Mouse (Mus musculus) kidney, adult 2 months (tissue): ENCODE data around the gene Krtap6-5. TPM values are rescaled to one million over a fixed set of nuclear protein-coding genes. Genes with fewer than 3 reads are reported as not detected.
"Not testable (repeated sequence)": the region's sequence is repeated elsewhere in the genome, so short reads cannot be mapped to it uniquely, and the experiment has no call there.

ENCODE experiments used
- DNase-seq: peaks from one replicate; pipeline ENCODE4 v3.0.0; 2021
- H3K27ac ChIP-seq: fragments of 200-500 bp; 2 replicates; pipeline ENCODE4 v1.5.1; 2012; ENCODE audit warnings: low read depth, low read length, control low read depth, inconsistent platforms; ENCODE audit not compliant: insufficient read depth
- H3K27me3 ChIP-seq: fragments of 200-500 bp; replicated peaks from 2 replicates; pipeline ENCODE4 v1.6.1; 2012; ENCODE audit warnings: mild to moderate bottlenecking, moderate library complexity, low read length, inconsistent platforms; ENCODE audit not compliant: control insufficient read depth, insufficient read depth
- H3K36me3 ChIP-seq: fragments of 200-500 bp; 2 replicates; pipeline ENCODE4 v1.6.1; 2012; ENCODE audit warnings: mild to moderate bottlenecking, moderate library complexity, low read length, inconsistent platforms; ENCODE audit not compliant: control insufficient read depth, insufficient read depth
- H3K4me1 ChIP-seq: fragments of 200-500 bp; 2 replicates; pipeline ENCODE4 v1.6.1; 2011; ENCODE audit warnings: low read length; ENCODE audit not compliant: control insufficient read depth, insufficient read depth
- H3K4me3 ChIP-seq: fragments of 200-500 bp; 2 replicates; pipeline ENCODE4 v1.5.1; 2011; ENCODE audit warnings: mild to moderate bottlenecking, low read depth, low read length, control low read depth; ENCODE audit not compliant: insufficient read depth
- CTCF ChIP-seq: fragments of 200-500 bp; conservative IDR thresholded peaks from 2 replicates; pipeline ENCODE4 v1.5.1; 2011; ENCODE audit warnings: low read depth, mild to moderate bottlenecking, control low read depth, low read length, moderate library complexity, mixed read lengths; ENCODE audit not compliant: insufficient read depth, insufficient read length
- POLR2A ChIP-seq: fragments of 200-500 bp; IDR thresholded peaks from one replicate; pipeline ENCODE4 v1.6.1; 2011; ENCODE audit warnings: low read depth, low read length, control low read depth
- WGBS: fragments of 180-500 bp; shearing (Covaris S2); methylation state at CpG from one replicate; pipeline ENCODE4 v1.1.7; 2018; 5-methylcytosine and 5-hydroxymethylcytosine counted together
- polyA plus RNA-seq: library from polyadenylated mRNA; depleted of rRNA; stranded (reverse); fragments of >200 nt; gene quantifications from 2 replicates; pipeline ENCODE4 v1.2.3, GENCODE M21; 2012; rRNA removed

Krtap6-5 gene
- polyA plus RNA-seq: not detected in 2 replicates

DNA sequence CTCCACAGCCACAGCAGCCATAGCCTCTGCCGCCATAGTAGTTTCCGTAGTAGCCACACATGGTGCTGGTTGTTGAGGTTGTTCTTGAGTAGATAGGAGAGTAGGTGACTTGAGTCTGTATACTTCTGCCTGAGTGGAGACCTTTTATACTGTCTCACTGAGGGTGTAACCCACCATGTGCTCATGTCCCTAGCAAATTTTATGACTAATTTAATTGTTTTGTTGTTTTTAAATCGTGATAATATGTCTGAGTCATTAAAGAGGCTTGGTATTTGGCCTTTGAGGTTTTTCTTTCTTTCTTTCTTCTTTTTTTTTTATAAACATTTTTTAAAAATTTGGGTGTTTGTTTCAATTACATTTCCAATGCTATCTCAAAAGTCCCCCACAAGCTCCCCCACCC, at the start of gene Krtap6-5:
TSS of gene Krtap6-5 (minus strand) at position 101 of the 400 bp plus-strand sequence.
- Histone ChIP-seq H3K4me1 (no peaks in the 10 kb centered on the region), H3K27ac (no peak within 1 kb of the TSS), H3K27me3 (no peaks in the 10 kb centered on the region), H3K36me3 (no peaks in the 10 kb centered on the region), H3K4me3 (no peak within 1 kb of the TSS)
- 80% methylated on average over 3 of the region's 3 CpGs for WGBS
- no peak for TF ChIP-seq POLR2A
- TF ChIP-seq CTCF: no peak
- no peak for DNase-seq

DNA sequence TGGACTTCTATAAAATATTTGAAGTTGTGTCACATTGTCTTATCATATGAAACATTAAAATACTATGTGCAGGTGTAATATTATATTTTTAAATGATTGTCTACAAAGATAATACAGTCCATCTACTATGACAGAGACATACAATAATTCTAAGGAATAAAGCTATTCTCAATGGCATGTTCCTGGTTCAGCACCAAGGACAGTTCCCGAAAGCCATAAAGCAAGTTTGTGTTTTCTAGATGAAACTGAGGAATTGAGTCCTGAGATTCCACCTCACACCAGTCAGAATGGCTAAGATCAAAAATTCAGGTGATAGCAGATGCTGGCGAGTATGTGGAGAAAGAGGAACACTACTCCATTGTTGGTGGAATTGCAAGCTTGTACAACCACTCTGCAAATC, 23.4 kb upstream of the Krtap6-5 start:
- not testable (repeated sequence) for DNase-seq, H3K4me1 ChIP-seq, H3K27me3 ChIP-seq, H3K4me3 ChIP-seq, H3K36me3 ChIP-seq, H3K27ac ChIP-seq
- WGBS: 75% methylated on average over 2 of the region's 2 CpGs

DNA sequence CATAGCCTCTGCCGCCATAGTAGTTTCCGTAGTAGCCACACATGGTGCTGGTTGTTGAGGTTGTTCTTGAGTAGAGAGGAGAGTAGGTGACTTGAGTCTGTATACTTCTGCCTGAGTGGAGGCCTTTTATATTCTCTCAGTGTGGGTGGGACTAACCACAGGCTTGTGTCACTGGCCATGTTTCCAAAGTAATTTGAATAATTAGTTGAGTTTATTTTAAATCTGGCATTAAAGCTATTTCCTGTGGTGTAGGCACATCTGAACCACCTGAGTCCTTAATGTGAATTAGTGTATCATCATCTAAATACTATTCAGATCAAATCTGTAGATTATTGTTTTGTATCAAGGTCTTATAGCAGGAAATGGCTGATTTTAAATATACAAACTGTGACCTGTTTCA, 16.2 kb upstream of the Krtap6-5 start, which contains the start of gene 1110025L11Rik:
TSS of gene 1110025L11Rik (minus strand) at position 101 of the 400 bp plus-strand sequence.
- not testable (repeated sequence) for DNase-seq, H3K36me3 ChIP-seq, H3K4me1 ChIP-seq, H3K27ac ChIP-seq, H3K27me3 ChIP-seq, H3K4me3 ChIP-seq
- no CpG with 5 or more reads among the region's 2 CpGs for WGBS

DNA sequence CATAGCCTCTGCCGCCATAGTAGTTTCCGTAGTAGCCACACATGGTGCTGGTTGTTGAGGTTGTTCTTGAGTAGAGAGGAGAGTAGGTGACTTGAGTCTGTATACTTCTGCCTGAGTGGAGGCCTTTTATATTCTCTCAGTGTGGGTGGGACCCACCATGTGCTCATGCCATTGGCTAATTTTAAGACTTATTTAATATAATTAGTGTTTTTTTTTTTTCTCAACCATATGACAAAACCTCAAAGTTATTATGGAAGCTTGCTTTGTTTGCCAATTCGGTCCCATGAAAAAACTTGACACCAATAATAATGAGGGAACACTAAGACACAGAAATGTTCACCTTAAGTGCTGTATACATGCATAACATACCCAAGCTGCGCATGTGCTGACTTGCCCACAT, 6.3 kb downstream of the Krtap6-5 start, which contains the start of gene Gm10228:
TSS of gene Gm10228 (minus strand) at position 101 of the 400 bp plus-strand sequence.
- not testable (repeated sequence) for H3K4me3 ChIP-seq, DNase-seq, H3K27me3 ChIP-seq, H3K36me3 ChIP-seq, H3K27ac ChIP-seq, H3K4me1 ChIP-seq
- 85% methylated on average over 2 of the region's 4 CpGs for WGBS

DNA sequence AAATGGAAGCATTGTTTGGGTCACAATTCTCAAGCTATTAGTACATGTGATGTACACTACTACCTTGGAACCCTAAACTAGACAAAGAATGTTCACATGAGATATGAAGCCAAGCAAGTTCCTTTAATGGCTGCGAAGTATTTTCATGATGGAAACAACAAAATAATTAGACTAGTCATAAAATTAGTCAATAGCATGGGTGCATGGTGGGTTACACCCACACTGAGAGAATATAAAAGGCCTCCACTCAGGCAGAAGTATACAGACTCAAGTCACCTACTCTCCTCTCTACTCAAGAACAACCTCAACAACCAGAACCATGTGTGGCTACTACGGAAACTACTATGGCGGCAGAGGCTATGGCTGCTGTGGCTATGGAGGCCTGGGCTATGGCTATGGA, 16.3 kb downstream of the Krtap6-5 start, which contains the start of gene Krtap6-1:
TSS of gene Krtap6-1 (plus strand) at position 301 of the 400 bp plus-strand sequence.
- H3K27me3 ChIP-seq, H3K4me3 ChIP-seq, H3K4me1 ChIP-seq, H3K27ac ChIP-seq, H3K36me3 ChIP-seq, DNase-seq: not testable (repeated sequence)
- WGBS: 96% methylated on average over 3 of the region's 3 CpGs

DNA sequence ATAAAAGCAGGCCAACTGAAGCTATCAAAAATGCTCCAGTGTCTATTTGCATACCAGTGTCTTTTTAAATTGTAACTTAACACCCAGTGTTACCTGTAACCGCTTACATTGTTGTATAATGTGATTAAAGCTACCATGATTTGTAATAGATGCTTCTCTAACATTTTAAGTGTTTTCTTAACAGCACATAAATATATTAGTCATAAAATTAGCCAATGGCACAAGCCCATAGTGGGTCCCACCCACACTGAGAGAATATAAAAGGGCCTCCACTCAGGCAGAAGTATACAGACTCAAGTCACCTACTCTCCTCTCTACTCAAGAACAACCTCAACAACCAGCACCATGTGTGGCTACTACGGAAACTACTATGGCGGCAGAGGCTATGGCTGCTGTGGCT, 32.7 kb downstream of the Krtap6-5 start, which contains the start of gene Gm10229:
TSS of gene Gm10229 (plus strand) at position 301 of the 400 bp plus-strand sequence.
- not testable (repeated sequence) for H3K36me3 ChIP-seq, H3K27me3 ChIP-seq, H3K4me1 ChIP-seq, H3K27ac ChIP-seq, H3K4me3 ChIP-seq, DNase-seq
- 90% methylated on average over 3 of the region's 3 CpGs for WGBS

DNA sequence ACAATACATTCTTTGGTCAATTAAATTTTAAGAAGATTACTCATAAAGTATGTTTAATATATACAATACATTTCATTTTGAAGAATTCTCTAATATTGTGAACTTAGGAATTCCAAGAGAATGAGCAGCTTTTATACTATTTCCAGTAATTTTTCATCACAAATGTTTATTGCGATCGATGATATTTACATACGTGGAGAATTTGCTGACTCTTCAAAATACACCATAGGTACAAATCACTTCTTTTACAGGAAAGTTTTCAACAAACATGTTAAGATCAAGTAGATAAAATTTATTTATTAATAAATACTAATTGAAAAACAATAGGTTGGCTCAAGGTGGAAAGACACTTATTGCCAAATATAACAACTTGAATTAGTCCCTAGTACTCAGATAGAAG, 33.7 kb downstream of the Krtap6-5 start:
- 97% methylated on average over 3 of the region's 3 CpGs for WGBS
- no peak for DNase-seq
- H3K4me3 ChIP-seq: no peak overlapping the region
- no peak overlapping the region for H3K27ac ChIP-seq
- no peaks in the 10 kb centered on the region for H3K27me3 ChIP-seq
- no peak for TF ChIP-seq CTCF
- no peak for TF ChIP-seq POLR2A
- no peaks in the 10 kb centered on the region for H3K4me1 ChIP-seq
- no peaks in the 10 kb centered on the region for H3K36me3 ChIP-seq

DNA sequence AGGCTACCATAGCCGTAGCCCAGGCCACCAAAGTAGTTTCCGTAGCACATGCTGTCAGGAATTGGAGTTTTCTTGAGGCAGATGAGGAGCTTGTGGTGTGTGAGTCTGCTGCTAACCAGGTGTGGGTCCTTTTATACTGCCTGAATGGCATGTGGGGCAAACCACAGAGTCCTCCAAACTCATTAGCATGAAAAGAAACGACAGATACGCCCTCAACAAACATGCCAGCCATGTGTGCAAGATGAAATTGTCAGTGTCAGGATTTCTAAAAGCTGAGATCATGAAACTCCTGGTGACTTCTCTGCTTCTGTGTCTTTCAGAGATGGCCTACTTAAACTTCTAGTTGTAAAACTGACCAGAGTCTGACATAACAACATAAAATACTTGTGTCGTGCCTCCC, 37.0 kb downstream of the Krtap6-5 start, which contains the start of gene Krtap22-2:
TSS of gene Krtap22-2 (minus strand) at position 101 of the 400 bp plus-strand sequence.
- H3K4me3 ChIP-seq: no peak within 1 kb of the TSS
- no peak within 1 kb of the TSS for H3K27ac ChIP-seq
- DNase-seq: no peak
- WGBS: 74% methylated on average over 5 of the region's 5 CpGs
- no peaks in the 10 kb centered on the region for H3K4me1 ChIP-seq
- H3K27me3 ChIP-seq: no peaks in the 10 kb centered on the region
- no peaks in the 10 kb centered on the region for H3K36me3 ChIP-seq
- no peak for TF ChIP-seq CTCF
- no peak for TF ChIP-seq POLR2A

Other genes starting within 250 kb of the Krtap6-5 start
- gene Gm20741, start 235.7 kb downstream of the Krtap6-5 start, polyA plus RNA-seq: not detected in 2 replicates
- gene Krtap15, start 227.7 kb downstream of the Krtap6-5 start, polyA plus RNA-seq: not detected in 2 replicates
- gene Krtap14, start 221.7 kb downstream of the Krtap6-5 start, polyA plus RNA-seq: not detected in 2 replicates
- gene Krtap19-1, start 178.5 kb downstream of the Krtap6-5 start, polyA plus RNA-seq: not detected in 2 replicates
- not detected in 2 replicates for gene Krtap19-2, start 173.6 kb downstream of the Krtap6-5 start, polyA plus RNA-seq
- gene Krtap19-3, start 169.8 kb downstream of the Krtap6-5 start, polyA plus RNA-seq: not detected in 2 replicates
- not detected in 2 replicates for gene Krtap19-4, start 162.8 kb downstream of the Krtap6-5 start, polyA plus RNA-seq
- gene Krtap19-5, start 151.4 kb downstream of the Krtap6-5 start, polyA plus RNA-seq: not detected in 2 replicates
- not detected in 2 replicates for gene Krtap19-9b, start 115.6 kb downstream of the Krtap6-5 start, polyA plus RNA-seq
- not detected in 2 replicates for gene Krtap16-3, start 85.0 kb downstream of the Krtap6-5 start, polyA plus RNA-seq
- gene Krtap22-2, start 37.1 kb downstream of the Krtap6-5 start, polyA plus RNA-seq: not detected in 2 replicates
- gene Gm10229, start 32.6 kb downstream of the Krtap6-5 start, polyA plus RNA-seq: not detected in 2 replicates
- not detected in 2 replicates for gene Krtap6-1, start 16.2 kb downstream of the Krtap6-5 start, polyA plus RNA-seq
- gene Gm10228, start 6.4 kb downstream of the Krtap6-5 start, polyA plus RNA-seq: not detected in 2 replicates
- gene 1110025L11Rik, start 16.1 kb upstream of the Krtap6-5 start, polyA plus RNA-seq: not detected in 2 replicates
- not detected in 2 replicates for gene Krtap6-3, start 36.1 kb upstream of the Krtap6-5 start, polyA plus RNA-seq
- gene Gm6358, start 93.0 kb upstream of the Krtap6-5 start, polyA plus RNA-seq: not detected in 2 replicates
- not detected in 2 replicates for gene Gm10061, start 103.2 kb upstream of the Krtap6-5 start, polyA plus RNA-seq
- gene Gm9789, start 110.1 kb upstream of the Krtap6-5 start, polyA plus RNA-seq: not detected in 2 replicates
- not detected in 2 replicates for gene Gm7735, start 121.6 kb upstream of the Krtap6-5 start, polyA plus RNA-seq
- gene 1110057P08Rik, start 126.9 kb upstream of the Krtap6-5 start, polyA plus RNA-seq: not detected in 2 replicates
- gene Krtap20-2, start 158.0 kb upstream of the Krtap6-5 start, polyA plus RNA-seq: not detected in 2 replicates